Mouse (Mus musculus) layer of hippocampus, adult 9-11 months (tissue): Measurements from ENCODE around the gene Tenm2.

Experiments
- DNase-seq: peaks from one replicate; pipeline ENCODE4 v3.0.0; 2022

The Tenm2 gene

GRCm38 (mm10) chr11:36254019-36254418 lies 981.7 kb downstream of the Tenm2 start:
- DNase-seq = no peak

GRCm38 (mm10) chr11:36250111-36250510 lies 985.7 kb downstream of the Tenm2 start:
- no peak for DNase-seq

DNA sequence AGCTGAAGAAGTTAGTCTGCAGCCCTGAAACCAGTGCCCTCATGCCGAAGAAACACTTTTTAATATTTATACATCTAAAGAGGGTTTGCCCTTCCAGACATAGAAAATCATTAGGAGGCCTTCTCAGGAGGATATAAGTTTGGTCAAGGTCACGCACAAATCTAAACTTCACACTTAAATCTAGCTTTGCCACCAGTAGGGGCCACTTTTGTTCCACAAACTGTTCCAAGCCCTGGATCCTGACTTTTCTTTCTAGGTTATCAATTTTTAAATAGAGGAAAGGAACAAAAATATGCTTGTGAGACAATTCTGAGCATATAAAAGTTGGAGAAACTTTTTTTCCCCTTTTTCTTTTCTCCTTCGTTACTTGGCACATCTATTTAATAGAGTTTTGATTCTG lies 989.6 kb downstream of the Tenm2 start:
- DNase-seq = no peak

GRCm38 (mm10) chr11:36244491-36244882 lies 991.3 kb downstream of the Tenm2 start:
- DNase-seq = no peak

GRCm38 (mm10) chr11:36243747-36244490 lies 991.8 kb downstream of the Tenm2 start:
- peak; percentile 70 for DNase-seq

GRCm38 (mm10) chr11:36238890-36239289 lies 996.9 kb downstream of the Tenm2 start:
- DNase-seq = peak; percentile 52

- DNase-seq = no peak
These were observed 1007.1 kb downstream of the Tenm2 start for GRCm38 (mm10) chr11:36228654-36229053.

- no peak for DNase-seq
These were observed 1007.6 kb downstream of the Tenm2 start for GRCm38 (mm10) chr11:36228196-36228595.

- no peak for DNase-seq
These were observed 1009.7 kb downstream of the Tenm2 start for GRCm38 (mm10) chr11:36226061-36226460.

DNA sequence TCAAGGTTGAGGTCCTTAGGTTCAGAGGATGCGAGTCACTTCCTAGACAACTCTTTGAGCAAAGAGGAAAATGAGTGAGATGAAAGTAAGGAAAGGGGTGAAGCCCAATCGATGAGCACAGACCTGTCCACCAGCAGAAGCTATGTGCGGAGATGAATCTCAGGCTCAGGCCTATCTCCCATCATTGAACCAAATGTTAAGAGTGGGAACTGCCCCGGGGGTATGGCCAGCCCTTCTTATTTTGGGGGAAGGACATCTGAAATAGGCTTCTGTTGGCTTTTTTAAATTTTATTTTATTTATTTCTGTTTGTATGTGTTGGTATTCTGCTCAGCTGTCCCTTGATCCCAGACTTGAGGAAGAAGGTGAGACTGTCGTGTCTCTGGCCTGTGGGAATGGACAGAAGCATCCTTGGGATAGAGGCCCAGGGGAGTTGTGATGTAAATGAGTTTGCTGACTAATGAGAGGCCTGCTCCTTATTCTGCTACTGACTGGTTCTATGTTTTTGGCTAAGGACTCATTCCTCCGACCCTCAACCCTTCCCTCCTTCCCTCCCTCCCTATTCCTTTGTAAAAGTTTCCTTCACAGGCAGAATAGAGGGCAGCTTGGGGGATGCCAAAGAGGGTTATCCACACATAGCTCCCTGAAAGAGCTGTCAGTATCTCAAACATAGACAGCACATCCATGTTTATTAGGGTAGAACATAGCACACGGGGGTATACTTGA lies 1011.9 kb downstream of the Tenm2 start:
- no peak for DNase-seq

DNA sequence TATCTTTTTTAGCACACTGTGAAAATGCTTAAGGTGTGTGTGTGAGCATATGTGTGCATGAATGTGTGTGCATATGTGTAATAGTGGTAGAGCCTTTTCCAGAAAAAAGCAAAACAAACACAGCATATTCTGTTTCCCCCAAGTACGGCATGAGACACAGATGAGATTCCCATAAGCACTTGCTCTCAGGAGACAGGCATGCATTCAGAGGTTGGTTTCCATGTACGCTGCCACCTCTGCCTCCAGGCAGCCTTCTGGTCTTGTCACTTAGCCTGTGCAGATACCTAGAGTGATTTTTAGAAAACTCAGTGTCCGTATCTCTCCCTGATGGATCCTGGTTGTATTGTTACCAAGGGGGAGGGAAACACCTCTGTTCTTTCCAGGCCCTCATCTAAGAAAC lies 1013.7 kb downstream of the Tenm2 start:
- no peak for DNase-seq

- peak; percentile 53 for DNase-seq
These were observed 1014.3 kb downstream of the Tenm2 start for GRCm38 (mm10) chr11:36221271-36221975.

- DNase-seq = no peak
These were observed 1015.1 kb downstream of the Tenm2 start for GRCm38 (mm10) chr11:36220651-36221050.

DNA sequence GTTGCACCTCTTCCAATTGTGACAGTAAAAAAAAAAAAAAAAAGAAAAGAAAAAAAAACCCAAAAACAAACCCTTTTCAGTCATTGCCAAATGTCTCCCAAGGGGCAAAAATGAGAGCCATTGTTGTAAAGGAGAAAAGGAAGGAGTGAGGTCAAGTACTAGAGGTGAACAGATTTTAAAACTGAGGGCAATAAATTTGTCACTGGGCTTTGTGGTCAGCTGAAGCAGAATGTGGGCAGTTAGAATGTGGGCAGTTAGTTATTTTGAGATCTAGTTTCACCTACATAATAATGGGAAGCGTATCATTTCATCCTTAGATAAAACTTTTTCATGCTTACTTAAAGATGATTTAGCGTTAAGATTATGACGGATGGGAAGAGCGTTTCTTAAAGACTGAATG lies 1016.2 kb downstream of the Tenm2 start:
- DNase-seq = no peak

- DNase-seq = no peak
These were observed 1021.2 kb downstream of the Tenm2 start for GRCm38 (mm10) chr11:36214589-36214988.

DNA sequence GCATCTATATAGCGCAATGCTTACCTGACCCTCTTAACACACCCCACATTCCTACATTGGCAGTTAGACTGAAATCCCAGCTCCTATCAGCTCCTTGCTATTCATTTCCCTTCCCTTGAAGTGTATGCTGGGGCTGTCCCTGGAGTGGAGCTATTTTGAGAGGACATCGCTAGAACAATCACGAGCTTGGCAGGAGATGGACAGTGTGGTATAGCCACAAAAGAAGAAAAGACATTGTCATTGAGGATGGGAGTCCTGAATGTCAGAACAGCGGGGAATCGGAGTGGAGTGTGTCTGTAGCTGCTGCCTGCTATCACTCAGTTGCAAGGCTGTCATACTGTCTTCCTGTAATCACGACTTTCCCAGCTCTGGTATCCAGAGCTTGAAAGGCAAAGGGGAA lies 1031.4 kb downstream of the Tenm2 start:
- no peak for DNase-seq

GRCm38 (mm10) chr11:36203896-36204295 lies 1031.9 kb downstream of the Tenm2 start:
- DNase-seq = no peak

- DNase-seq = no peak
These were observed 1041.4 kb downstream of the Tenm2 start for GRCm38 (mm10) chr11:36194348-36194747.

GRCm38 (mm10) chr11:36176106-36176505 lies 1059.7 kb downstream of the Tenm2 start:
- DNase-seq = peak; percentile 80

DNA sequence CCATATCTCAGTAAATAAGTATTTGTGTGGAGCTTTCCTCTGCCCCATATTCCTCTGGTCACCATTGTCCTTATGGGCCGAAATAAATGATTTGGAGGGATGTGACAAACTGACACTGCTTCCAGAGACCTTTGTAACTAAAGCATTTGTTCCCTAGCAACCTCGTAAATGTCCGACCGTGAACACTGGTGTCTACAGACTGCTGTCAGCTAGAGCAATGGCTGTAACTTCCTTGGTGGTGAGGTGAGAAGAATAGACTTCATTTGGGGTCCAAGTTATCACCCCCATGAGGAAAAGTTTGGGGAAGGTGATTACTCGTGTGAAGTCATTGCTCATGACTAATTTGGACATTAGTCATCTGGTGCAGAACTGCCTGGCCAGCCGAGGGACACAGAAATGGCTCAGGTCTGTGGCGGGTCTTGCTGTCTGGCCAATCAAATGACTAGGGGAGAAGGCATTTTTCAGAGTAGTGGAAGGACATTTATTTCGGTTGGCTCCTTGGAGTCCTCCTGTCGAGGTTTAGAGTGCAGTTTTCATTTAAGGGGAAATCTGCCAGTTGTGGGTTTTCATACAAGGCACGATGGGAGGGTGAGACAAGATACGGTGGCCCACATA lies 1062.6 kb downstream of the Tenm2 start:
- no peak for DNase-seq

DNA sequence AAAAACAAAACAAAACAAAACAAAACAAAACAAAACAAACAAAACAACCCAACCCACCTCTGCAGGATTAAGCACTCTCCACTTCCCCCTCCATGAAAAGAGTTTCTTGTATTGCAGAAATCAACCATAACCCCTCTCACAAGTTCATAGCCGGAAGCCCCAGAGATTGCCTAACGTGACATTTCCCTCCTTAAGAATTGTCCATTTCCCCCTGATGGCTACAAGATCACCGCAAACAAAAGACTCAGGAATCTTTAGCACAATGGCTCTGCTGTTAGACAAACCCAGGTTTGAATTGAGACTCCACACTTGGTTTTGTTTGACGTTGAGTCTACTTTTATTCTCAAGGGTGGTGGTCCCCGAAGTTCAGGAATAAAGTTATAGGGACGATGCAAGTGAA lies 1063.2 kb downstream of the Tenm2 start:
- DNase-seq = no peak

- DNase-seq = no peak
These were observed 1063.8 kb downstream of the Tenm2 start for GRCm38 (mm10) chr11:36171991-36172390.

DNA sequence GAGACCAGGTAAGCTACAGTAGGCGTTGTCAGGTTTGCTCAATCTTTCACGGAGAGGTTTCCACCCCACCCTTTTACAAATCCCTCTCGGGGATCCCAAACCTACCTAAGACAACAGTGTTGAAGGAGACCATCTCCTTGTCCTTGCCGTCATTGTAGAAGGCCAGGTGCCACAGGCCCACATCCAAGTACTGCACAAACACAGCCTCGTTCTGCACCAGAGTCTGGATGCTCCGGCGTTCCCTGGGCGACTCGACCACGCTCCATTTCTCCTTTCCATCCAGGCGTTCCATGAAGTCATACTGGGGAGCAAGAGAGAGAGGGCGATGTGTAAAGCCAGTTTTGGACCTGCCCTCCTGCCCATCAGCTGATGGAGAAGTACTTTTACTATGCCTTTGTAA lies 1064.5 kb downstream of the Tenm2 start:
- DNase-seq = no peak
